Mouse (Mus musculus) cortical plate, adult 2 months (tissue): Measurements from ENCODE around the gene Lzts2. TPM values are rescaled to one million over a fixed set of nuclear protein-coding genes. Genes with fewer than 3 reads are reported as not detected.

Experiments used
- H3K27ac ChIP-seq: fragments of 200-500 bp; 2 replicates; pipeline ENCODE4 v1.5.1; 2012; ENCODE audit warnings: low read length, control low read depth, inconsistent platforms; ENCODE audit not compliant: insufficient read depth
- H3K4me1 ChIP-seq: fragments of 200-500 bp; 2 replicates; pipeline ENCODE4 v1.6.1; 2011; ENCODE audit warnings: low read length; ENCODE audit not compliant: control insufficient read depth, insufficient read depth
- H3K4me3 ChIP-seq: fragments of 200-500 bp; 2 replicates; pipeline ENCODE4 v1.5.1; 2011; ENCODE audit warnings: mild to moderate bottlenecking, low read length, control low read depth; ENCODE audit not compliant: insufficient read depth
- CTCF ChIP-seq: fragments of 200-500 bp; IDR thresholded peaks from 2 replicates; pipeline ENCODE4 v1.5.1; 2011; ENCODE audit warnings: mild to moderate bottlenecking, control low read depth, low read length; ENCODE audit not compliant: insufficient read depth; ENCODE audit errors: extremely low read depth
- POLR2A ChIP-seq: fragments of 200-500 bp; IDR thresholded peaks from 2 replicates; pipeline ENCODE4 v1.6.1; 2011; ENCODE audit warnings: mild to moderate bottlenecking, low read length, control low read depth; ENCODE audit not compliant: insufficient read depth; ENCODE audit errors: extremely low read depth
- polyA plus RNA-seq: library from polyadenylated mRNA; depleted of rRNA; stranded (reverse); fragments of >200 nt; gene quantifications from 2 replicates; pipeline ENCODE4 v1.2.3, GENCODE M21; 2012

Lzts2 gene
- polyA plus RNA-seq, 1 experiment, result 39.3 TPM

GRCm38 (mm10) chr19:44997786-44998185 is 16.4 kb upstream of the Lzts2 start:
- Histone ChIP-seq H3K4me1 (no peaks in the 10 kb centered on the region), H3K4me3 (no peak overlapping the region), H3K27ac (no peak overlapping the region)
- TF ChIP-seq POLR2A (no peak), CTCF (no peak)

- H3K4me3 ChIP-seq, result no peak overlapping the region
- TF ChIP-seq CTCF, result no peak
- TF ChIP-seq POLR2A, result no peak
- no peak overlapping the region for H3K27ac ChIP-seq
- no peaks in the 10 kb centered on the region for H3K4me1 ChIP-seq
Measured at GRCm38 (mm10) chr19:44999647-45000046, 14.6 kb upstream of the Lzts2 start.

GRCm38 (mm10) chr19:45002301-45002700 is 11.9 kb upstream of the Lzts2 start:
- Histone ChIP-seq H3K4me1 (no peaks in the 10 kb centered on the region), H3K27ac (no peak overlapping the region), H3K4me3 (no peak overlapping the region)
- TF ChIP-seq POLR2A (no peak), CTCF (no peak)

GRCm38 (mm10) chr19:45003740-45004516 is 10.3 kb upstream of the Lzts2 start:
- Histone ChIP-seq H3K4me1 (no peaks in the 10 kb centered on the region), H3K4me3 (no peak overlapping the region), H3K27ac (no peak overlapping the region)
- no peak for TF ChIP-seq POLR2A
- TF ChIP-seq CTCF, result no peak

GRCm38 (mm10) chr19:45005444-45005843 is 8.8 kb upstream of the Lzts2 start, which contains the start of gene Twnk:
Gene Twnk (plus strand): TSS chr19:45005663.
- TF ChIP-seq CTCF, result no peak
- TF ChIP-seq POLR2A, result peak; percentile 38; the same call in 1 of the 2 replicates
- peak within 1 kb of the TSS; percentile 90 for H3K4me3 ChIP-seq
- H3K4me1 ChIP-seq, result no peaks in the 10 kb centered on the region
- H3K27ac ChIP-seq, result no peak within 1 kb of the TSS

GRCm38 (mm10) chr19:45005957-45006712 is 8.1 kb upstream of the Lzts2 start, which contains the start of gene Mrpl43:
Gene Mrpl43 (minus strand): TSS chr19:45006442.
- no peak for TF ChIP-seq CTCF
- TF ChIP-seq POLR2A, result 0 out of 2 replicates have a peak, but pooled peaks have one; percentile 53
- Histone ChIP-seq H3K4me1 (no peaks in the 10 kb centered on the region), H3K4me3 (peak within 1 kb of the TSS; percentile 90), H3K27ac (no peak within 1 kb of the TSS)

GRCm38 (mm10) chr19:45007021-45007420 is 7.2 kb upstream of the Lzts2 start:
- no peak for TF ChIP-seq CTCF
- no peak for TF ChIP-seq POLR2A
- Histone ChIP-seq H3K4me1 (no peaks in the 10 kb centered on the region), H3K27ac (no peak overlapping the region), H3K4me3 (peak overlapping the region; percentile 90)

GRCm38 (mm10) chr19:45007425-45008191 is 6.6 kb upstream of the Lzts2 start:
- Histone ChIP-seq H3K27ac (no peak overlapping the region), H3K4me1 (no peaks in the 10 kb centered on the region), H3K4me3 (no peak overlapping the region)
- TF ChIP-seq CTCF (no peak), POLR2A (no peak)

- TF ChIP-seq POLR2A (no peak), CTCF (no peak)
- Histone ChIP-seq H3K27ac (no peak overlapping the region), H3K4me1 (peaks cover 5% of the 10 kb centered on the region), H3K4me3 (no peak overlapping the region)
Measured at GRCm38 (mm10) chr19:45010646-45011045, 3.6 kb upstream of the Lzts2 start.
